Mouse (Mus musculus): ENCODE results near the gene Drc3. TPM values are rescaled to one million over a fixed set of nuclear protein-coding genes. Genes with fewer than 3 reads are reported as not detected.

Gene Drc3
- 0.33 and 0.56 TPM in 2 replicates for polyA plus RNA-seq (2015; fragmentation: Nextera tagmentation; extraction: Ambion mirVana)

DNA sequence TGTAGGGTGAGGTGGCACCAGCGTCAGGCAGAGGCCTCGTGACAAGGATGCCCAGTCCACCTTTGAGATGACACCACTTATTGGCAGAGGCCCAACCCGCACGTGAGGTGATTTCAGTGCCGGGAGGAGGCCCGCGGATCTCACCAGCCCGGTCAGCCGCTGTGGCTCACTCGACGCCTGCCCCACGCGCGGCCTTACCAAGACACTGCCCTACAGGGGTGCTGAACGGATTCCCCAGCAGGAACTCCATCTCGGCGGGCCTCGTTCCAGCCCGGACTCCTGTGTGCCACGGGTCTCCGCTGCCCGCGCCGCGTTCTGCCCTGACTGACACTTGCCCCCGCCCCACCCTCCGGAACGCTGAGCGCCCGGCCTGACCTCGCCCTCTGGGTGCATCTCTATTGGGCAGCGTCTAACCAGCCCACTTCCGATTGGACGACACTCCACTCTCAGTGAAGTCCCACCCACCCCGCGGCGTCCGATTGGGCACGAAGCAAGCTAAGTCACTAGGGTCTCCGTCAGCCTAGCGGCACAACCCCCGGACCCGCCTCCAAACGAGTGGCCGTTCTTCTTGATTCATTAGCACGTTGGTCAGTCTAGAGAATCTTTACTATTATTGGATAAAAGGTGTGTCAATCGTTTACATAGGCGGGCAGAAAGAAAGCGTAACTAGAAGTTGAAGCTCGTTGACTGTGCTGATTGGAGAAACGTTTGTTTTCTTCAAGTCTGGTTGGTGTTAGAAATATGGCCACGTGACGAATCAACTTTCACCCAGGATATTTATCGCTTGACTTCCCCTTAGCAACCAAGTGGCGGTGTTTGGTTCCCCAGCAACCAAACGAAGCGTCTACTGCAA is at the start of gene Drc3, which contains the start of gene Tom1l2:
Gene Drc3 (plus strand): TSS at position 771 of the 853 bp plus-strand sequence.
Gene Tom1l2 (minus strand): TSS at position 347 of the 853 bp plus-strand sequence.
- Histone ChIP-seq H3K4me3 (replicated peaks) (peak within 1 kb of the TSS; percentile 81), H3K36me3 (no peaks in the 10 kb centered on the region), H3K27ac (peak within 1 kb of the TSS; percentile 84), H3K4me2 (peak within 1 kb of the TSS; percentile 93), H3K9me3 (replicated peaks) (no peaks in the 10 kb centered on the region), H3K9ac (peak within 1 kb of the TSS; percentile 87), H3K27me3 (no peaks in the 10 kb centered on the region), H3K4me1 (replicated peaks) (peaks cover 46% of the 10 kb centered on the region)
- WGBS (ENCODE audit: insufficient replicate concordance), result under 1% methylated on average over 57 of the region's 57 CpGs
- DNase-seq (peak; percentile 100), ATAC-seq (ENCODE audit: low read depth) (peak; percentile 98)

DNA sequence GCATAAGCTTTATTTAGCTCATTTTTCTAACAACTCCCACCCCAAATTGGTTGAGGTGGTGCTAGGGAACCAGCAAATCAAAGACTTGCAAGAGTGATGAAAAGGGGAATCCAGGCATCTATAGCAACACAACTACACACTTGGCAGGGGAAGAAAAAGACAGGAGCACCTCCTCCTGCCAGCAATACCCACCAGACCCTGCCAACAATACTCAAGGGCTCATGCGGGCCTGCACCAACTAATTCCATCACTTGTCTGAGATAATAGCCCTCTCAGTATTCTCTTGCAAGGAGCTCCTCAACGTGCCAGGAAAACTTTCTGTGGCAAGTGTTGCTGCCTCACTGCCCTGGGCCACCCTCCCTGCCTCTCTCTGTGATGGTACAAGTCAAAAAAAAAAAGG is 49.6 kb upstream of the Drc3 start:
- H3K9ac ChIP-seq, result no peak overlapping the region
- ATAC-seq (ENCODE audit: low read depth), result no peak
- no peak overlapping the region for H3K4me2 ChIP-seq
- H3K4me1 ChIP-seq (replicated peaks), result peaks cover 62% of the 10 kb centered on the region
- DNase-seq, result no peak
- no peaks in the 10 kb centered on the region for H3K9me3 ChIP-seq (replicated peaks)
- no peaks in the 10 kb centered on the region for H3K36me3 ChIP-seq
- no peaks in the 10 kb centered on the region for H3K27me3 ChIP-seq
- 81% methylated on average over 2 of the region's 2 CpGs for WGBS (ENCODE audit: insufficient replicate concordance)
- no peak overlapping the region for H3K4me3 ChIP-seq (replicated peaks)
- peak overlapping the region; percentile 15; the same call in 1 of the 2 replicates for H3K27ac ChIP-seq

DNA sequence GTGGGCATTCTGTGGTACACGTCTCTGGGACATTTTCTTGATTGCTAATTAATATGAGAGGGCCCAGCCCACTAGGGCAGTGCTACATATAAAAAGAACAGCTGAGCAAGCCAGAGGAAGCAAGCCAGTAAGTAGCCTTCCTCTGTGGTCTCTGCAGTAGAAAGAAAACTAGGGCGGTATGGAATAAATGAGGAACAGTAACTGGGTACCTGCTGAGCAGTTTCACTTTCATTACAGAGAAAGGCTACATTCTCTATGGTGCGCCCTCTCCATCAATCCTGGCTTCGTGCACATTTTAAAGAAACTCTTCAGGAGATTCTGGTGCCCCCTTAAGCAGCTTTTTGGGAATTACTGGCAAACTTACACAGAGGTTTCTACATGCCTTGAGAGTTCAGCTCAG is 47.5 kb upstream of the Drc3 start:
- H3K4me3 ChIP-seq (replicated peaks), result no peak overlapping the region
- DNase-seq (no peak), ATAC-seq (ENCODE audit: low read depth) (no peak)
- H3K36me3 ChIP-seq, result no peaks in the 10 kb centered on the region
- H3K9ac ChIP-seq, result no peak overlapping the region
- H3K27me3 ChIP-seq, result no peaks in the 10 kb centered on the region
- no peaks in the 10 kb centered on the region for H3K9me3 ChIP-seq (replicated peaks)
- H3K4me2 ChIP-seq, result 0 out of 2 replicates have a peak overlapping the region, but pooled peaks have one; percentile 7
- peaks cover 74% of the 10 kb centered on the region for H3K4me1 ChIP-seq (replicated peaks)
- H3K27ac ChIP-seq, result 0 out of 2 replicates have a peak overlapping the region, but pooled peaks have one; percentile 2
- 43% methylated on average over 4 of the region's 4 CpGs for WGBS (ENCODE audit: insufficient replicate concordance)

DNA sequence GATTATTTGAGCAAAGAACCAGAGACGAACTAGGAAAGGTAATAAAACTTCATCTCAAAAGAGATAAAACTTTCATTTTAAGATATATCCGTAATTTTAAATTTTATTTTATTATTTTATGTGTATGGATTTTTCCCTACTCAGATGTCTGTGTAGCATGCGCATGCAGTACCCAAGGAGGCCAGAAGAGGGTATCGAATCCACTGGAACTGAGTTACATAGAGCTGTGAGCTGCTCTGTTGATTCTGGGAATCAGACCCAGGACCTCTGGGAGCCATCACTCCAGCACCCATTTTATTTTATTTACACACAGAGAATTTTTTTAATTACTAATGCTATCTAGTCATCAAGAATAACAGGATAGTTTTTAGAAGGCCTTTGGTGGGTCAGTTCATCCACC is 46.3 kb upstream of the Drc3 start:
- Histone ChIP-seq H3K4me1 (replicated peaks) (peaks cover 73% of the 10 kb centered on the region), H3K9ac (no peak overlapping the region), H3K4me2 (no peak overlapping the region), H3K4me3 (replicated peaks) (no peak overlapping the region), H3K9me3 (replicated peaks) (no peaks in the 10 kb centered on the region), H3K27me3 (no peaks in the 10 kb centered on the region), H3K27ac (no peak overlapping the region), H3K36me3 (no peaks in the 10 kb centered on the region)
- ATAC-seq (ENCODE audit: low read depth) (no peak), DNase-seq (peak; percentile 34)
- 61% methylated on average over 4 of the region's 4 CpGs for WGBS (ENCODE audit: insufficient replicate concordance)

DNA sequence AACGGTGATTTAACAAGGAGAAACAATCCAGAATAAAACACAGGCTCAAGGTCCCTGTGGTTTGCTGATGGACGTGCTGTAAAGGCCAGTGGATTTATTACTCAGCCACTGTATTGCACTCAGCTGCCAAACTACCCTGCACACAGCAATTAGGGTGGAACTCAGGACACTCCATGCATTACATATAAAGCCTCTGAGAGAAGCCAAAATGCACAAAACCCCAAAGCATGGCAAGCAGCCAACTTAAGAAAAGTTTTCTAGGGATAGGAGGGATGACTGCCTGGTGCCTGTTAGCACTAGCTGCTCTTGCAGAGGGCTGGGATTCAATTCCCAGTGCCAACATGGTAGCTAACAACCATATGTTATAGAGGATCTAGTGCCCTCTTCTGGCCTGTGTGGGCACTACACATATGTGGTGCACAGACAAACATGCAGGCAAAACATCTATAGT is 45.7 kb upstream of the Drc3 start:
- H3K36me3 ChIP-seq, result no peaks in the 10 kb centered on the region
- WGBS (ENCODE audit: insufficient replicate concordance), result 89% methylated on average over 2 of the region's 2 CpGs
- ATAC-seq (ENCODE audit: low read depth), result no peak
- peak overlapping the region; percentile 54 for H3K27ac ChIP-seq
- H3K27me3 ChIP-seq, result no peaks in the 10 kb centered on the region
- no peak for DNase-seq
- H3K9ac ChIP-seq, result no peak overlapping the region
- H3K9me3 ChIP-seq (replicated peaks), result no peaks in the 10 kb centered on the region
- no peak overlapping the region for H3K4me2 ChIP-seq
- no peak overlapping the region for H3K4me3 ChIP-seq (replicated peaks)
- H3K4me1 ChIP-seq (replicated peaks), result peaks cover 69% of the 10 kb centered on the region

DNA sequence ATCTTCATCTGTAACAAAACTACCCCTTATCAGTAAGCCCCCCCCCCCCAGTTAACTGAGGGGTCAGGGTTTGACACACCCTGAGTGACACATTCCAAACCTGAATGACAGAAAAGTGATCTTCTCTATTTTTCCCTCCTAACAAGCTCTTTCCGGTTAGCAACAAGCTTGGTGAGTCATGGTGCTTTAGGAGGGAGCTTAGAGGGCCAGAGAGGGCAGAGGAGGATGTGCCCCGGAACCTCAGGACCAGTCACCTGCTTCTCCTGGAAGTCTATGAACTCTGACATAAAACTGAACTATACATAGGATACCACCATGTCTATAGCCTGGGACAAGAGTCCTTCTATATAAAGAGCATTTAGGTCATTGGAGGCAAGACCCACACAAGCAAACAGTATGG is 45.1 kb upstream of the Drc3 start:
- H3K4me2 ChIP-seq, result no peak overlapping the region
- H3K27me3 ChIP-seq, result no peaks in the 10 kb centered on the region
- H3K36me3 ChIP-seq, result no peaks in the 10 kb centered on the region
- peaks cover 65% of the 10 kb centered on the region for H3K4me1 ChIP-seq (replicated peaks)
- WGBS (ENCODE audit: insufficient replicate concordance), result 58% methylated on average over 2 of the region's 2 CpGs
- no peak overlapping the region for H3K9ac ChIP-seq
- H3K27ac ChIP-seq, result peak overlapping the region; percentile 54
- no peak for DNase-seq
- H3K4me3 ChIP-seq (replicated peaks), result no peak overlapping the region
- no peaks in the 10 kb centered on the region for H3K9me3 ChIP-seq (replicated peaks)
- no peak for ATAC-seq (ENCODE audit: low read depth)

DNA sequence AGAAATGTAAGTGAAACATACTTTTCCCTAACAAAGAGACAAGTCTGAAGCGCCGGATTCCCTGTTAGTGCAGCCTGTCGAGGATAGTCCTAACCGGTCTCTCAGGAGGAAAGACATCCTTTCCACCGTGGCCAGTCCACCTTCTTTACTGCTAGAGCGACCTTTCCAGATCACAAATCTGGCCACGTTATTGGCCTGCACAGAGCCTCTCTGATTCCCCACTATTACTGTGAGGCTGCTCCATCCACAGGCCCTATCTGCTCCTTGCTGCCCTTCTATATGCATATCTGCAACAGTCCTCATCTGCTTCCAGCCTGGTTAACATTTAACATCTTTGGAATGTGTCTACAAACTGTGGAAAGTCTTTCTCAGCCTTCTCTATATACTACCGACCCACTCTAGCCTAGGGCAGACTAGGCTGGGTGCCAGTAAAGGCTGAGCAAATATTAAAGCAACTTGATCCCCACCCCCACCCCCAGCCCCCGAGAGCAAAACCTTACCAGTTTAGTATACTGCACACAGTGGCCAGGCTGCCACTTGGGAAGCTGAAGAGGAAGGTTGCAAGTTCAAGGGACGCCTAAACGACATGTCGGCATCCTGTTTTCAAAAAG is 44.5 kb upstream of the Drc3 start:
- no peaks in the 10 kb centered on the region for H3K27me3 ChIP-seq
- 62% methylated on average over 12 of the region's 12 CpGs for WGBS (ENCODE audit: insufficient replicate concordance)
- peaks cover 60% of the 10 kb centered on the region for H3K4me1 ChIP-seq (replicated peaks)
- no peak overlapping the region for H3K4me2 ChIP-seq
- no peaks in the 10 kb centered on the region for H3K36me3 ChIP-seq
- DNase-seq, result no peak
- H3K9ac ChIP-seq, result no peak overlapping the region
- peak; percentile 79 for ATAC-seq (ENCODE audit: low read depth)
- no peaks in the 10 kb centered on the region for H3K9me3 ChIP-seq (replicated peaks)
- peak overlapping the region; percentile 54 for H3K27ac ChIP-seq
- no peak overlapping the region for H3K4me3 ChIP-seq (replicated peaks)

DNA sequence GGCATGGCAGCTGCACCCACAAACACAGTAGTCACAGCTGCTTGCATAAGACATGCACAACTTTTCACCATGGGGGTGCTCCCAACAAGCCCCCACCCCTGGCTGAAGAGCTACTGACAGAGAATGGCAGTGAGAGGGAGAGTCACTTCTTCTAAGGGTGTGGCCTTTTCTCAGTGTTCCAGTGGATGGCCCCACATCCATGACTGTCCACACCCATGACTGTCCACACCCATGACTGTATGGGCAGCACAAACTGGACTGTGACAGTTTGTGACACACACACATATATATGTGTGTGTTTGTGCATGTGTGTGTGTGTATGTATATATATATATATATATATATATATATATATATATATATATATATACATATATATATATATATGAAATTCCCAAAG is 43.3 kb upstream of the Drc3 start:
- Histone ChIP-seq H3K27ac (0 out of 2 replicates have a peak overlapping the region, but pooled peaks have one; percentile 0), H3K9me3 (replicated peaks) (no peaks in the 10 kb centered on the region), H3K4me3 (replicated peaks) (no peak overlapping the region), H3K9ac (no peak overlapping the region), H3K4me2 (no peak overlapping the region), H3K36me3 (no peaks in the 10 kb centered on the region), H3K4me1 (replicated peaks) (peaks cover 60% of the 10 kb centered on the region), H3K27me3 (no peaks in the 10 kb centered on the region)
- DNase-seq (no peak), ATAC-seq (ENCODE audit: low read depth) (peak; percentile 55; the same call in 1 of the 2 replicates)

DNA sequence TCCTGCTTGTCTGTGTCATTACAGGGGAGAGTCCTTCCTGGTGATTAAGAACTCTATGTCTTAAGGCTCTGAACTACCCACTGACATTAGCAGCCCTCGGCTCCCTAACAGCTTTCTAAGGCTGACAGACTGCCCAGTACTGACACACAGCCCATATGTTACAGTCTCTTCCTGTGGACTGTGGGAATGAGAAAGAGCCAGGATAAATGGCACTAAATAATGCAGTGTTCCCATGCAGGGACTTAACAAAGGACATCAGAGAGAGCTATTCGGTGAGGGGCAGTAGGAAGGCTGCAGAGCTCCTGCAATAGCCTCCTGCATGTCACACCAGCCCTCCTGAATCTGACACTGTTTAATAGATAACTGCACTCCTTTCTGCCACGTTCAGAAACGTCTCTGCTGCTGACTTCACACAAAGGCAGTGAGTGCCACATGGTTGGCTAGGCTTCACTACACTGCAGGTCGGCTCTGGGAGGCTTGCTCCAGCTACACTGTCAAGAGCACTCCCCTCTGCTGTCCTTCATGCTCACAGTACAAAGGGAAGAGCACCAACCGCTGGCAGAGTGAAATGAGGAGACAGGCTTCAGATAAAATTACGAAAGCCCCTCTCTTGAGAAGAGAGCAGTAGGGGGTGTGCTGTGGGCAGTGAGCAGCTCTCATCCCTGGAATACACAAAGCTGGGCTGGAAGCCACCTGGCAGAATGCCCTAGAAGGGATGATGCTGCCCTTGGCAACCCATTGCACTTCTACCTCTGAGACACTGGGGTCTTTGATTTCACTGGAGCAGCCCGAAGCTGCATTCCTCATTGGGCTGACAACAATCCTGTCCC is 41.9 kb upstream of the Drc3 start:
- Histone ChIP-seq H3K9ac (no peak overlapping the region), H3K27me3 (no peaks in the 10 kb centered on the region), H3K9me3 (replicated peaks) (no peaks in the 10 kb centered on the region), H3K4me2 (no peak overlapping the region), H3K4me3 (replicated peaks) (no peak overlapping the region), H3K36me3 (no peaks in the 10 kb centered on the region), H3K4me1 (replicated peaks) (peaks cover 50% of the 10 kb centered on the region), H3K27ac (peak overlapping the region; percentile 56; the same call in 1 of the 2 replicates)
- WGBS (ENCODE audit: insufficient replicate concordance), result 33% methylated on average over 8 of the region's 8 CpGs
- ATAC-seq (ENCODE audit: low read depth), result 0 out of 2 replicates have a peak, but pooled peaks have one; percentile 13
- DNase-seq, result no peak

DNA sequence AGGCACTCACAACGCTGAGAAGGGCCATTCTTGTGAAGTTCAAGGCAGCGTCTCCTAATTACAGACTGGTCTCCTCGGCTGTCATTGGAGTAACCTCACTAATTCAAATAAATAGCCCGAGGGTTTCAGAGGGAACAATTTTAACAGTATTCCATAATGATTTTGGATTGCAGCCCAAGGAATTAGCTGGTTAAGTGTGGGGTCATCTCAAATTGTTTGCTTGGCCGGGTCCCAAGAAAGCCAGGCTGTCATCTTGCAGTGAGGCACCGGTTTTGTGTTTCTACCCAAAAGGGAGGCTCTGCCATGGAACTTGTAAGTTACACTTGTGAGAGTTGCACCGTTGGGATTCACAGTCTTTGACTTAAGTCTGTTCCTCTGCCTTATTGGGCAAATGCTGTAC is 36.9 kb upstream of the Drc3 start:
- Histone ChIP-seq H3K9me3 (replicated peaks) (no peaks in the 10 kb centered on the region), H3K4me3 (replicated peaks) (no peak overlapping the region), H3K4me2 (no peak overlapping the region), H3K27me3 (no peaks in the 10 kb centered on the region), H3K9ac (no peak overlapping the region), H3K36me3 (no peaks in the 10 kb centered on the region), H3K27ac (no peak overlapping the region), H3K4me1 (replicated peaks) (peaks cover 48% of the 10 kb centered on the region)
- WGBS (ENCODE audit: insufficient replicate concordance), result 74% methylated on average over 7 of the region's 7 CpGs
- no peak for ATAC-seq (ENCODE audit: low read depth)
- no peak for DNase-seq

DNA sequence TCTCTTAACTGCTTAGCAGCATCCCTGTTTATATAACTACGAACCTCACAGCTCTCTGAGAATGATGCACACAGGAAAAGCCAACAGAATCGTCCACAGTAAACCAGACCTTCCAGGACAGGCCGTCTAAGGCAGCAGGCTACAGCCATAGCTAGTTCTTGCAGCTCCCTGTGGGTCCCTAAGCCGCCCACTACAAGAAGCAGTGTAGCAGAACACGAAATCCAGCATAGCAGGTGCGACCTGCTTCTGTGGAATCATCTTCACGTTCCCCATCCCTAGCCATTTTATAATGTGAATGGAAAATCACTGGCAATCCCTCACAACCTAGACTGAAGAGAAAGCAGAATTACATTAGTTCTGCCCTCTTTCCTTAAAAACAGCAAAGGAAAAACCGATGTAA is 36.2 kb upstream of the Drc3 start:
- Histone ChIP-seq H3K4me2 (no peak overlapping the region), H3K4me3 (replicated peaks) (no peak overlapping the region), H3K27me3 (no peaks in the 10 kb centered on the region), H3K9me3 (replicated peaks) (no peaks in the 10 kb centered on the region), H3K27ac (no peak overlapping the region), H3K36me3 (no peaks in the 10 kb centered on the region), H3K4me1 (replicated peaks) (peaks cover 44% of the 10 kb centered on the region), H3K9ac (no peak overlapping the region)
- 79% methylated on average over 8 of the region's 8 CpGs for WGBS (ENCODE audit: insufficient replicate concordance)
- ATAC-seq (ENCODE audit: low read depth) (no peak), DNase-seq (no peak)
